Mouse (Mus musculus): ENCODE measurements around the gene Scamp1.

Gene Scamp1

GRCm38 (mm10) chr13:94224717-94225705 lies 60.6 kb downstream of the Scamp1 start:
- DNase-seq (ENCODE audit: low spot score): no peak

GRCm38 (mm10) chr13:94223609-94224008 lies 62.0 kb downstream of the Scamp1 start:
- DNase-seq (ENCODE audit: low spot score): peak; percentile 15

GRCm38 (mm10) chr13:94212716-94213115 lies 72.9 kb downstream of the Scamp1 start:
- peak; percentile 35 for DNase-seq (ENCODE audit: low spot score)

- DNase-seq (ENCODE audit: low spot score): no peak
These were observed 73.5 kb downstream of the Scamp1 start for GRCm38 (mm10) chr13:94212179-94212578.

GRCm38 (mm10) chr13:94211236-94212119 lies 74.2 kb downstream of the Scamp1 start:
- DNase-seq (ENCODE audit: low spot score): no peak

- no peak for DNase-seq (ENCODE audit: low spot score)
These were observed 76.8 kb downstream of the Scamp1 start for GRCm38 (mm10) chr13:94208892-94209291.

- DNase-seq (ENCODE audit: low spot score): no peak
These were observed 77.7 kb downstream of the Scamp1 start for GRCm38 (mm10) chr13:94207973-94208372.

GRCm38 (mm10) chr13:94205234-94205633 lies 80.4 kb downstream of the Scamp1 start:
- peak; percentile 85 for DNase-seq (ENCODE audit: low spot score)

GRCm38 (mm10) chr13:94199829-94200228 lies 85.8 kb downstream of the Scamp1 start:
- no peak for DNase-seq (ENCODE audit: low spot score)

- DNase-seq (ENCODE audit: low spot score): no peak
These were observed 87.0 kb downstream of the Scamp1 start for GRCm38 (mm10) chr13:94198616-94199015.

- DNase-seq (ENCODE audit: low spot score): no peak
These were observed 92.4 kb downstream of the Scamp1 start for GRCm38 (mm10) chr13:94193227-94193626.

GRCm38 (mm10) chr13:94190386-94190785 lies 95.3 kb downstream of the Scamp1 start:
- DNase-seq (ENCODE audit: low spot score): no peak

GRCm38 (mm10) chr13:94188200-94189086 lies 97.2 kb downstream of the Scamp1 start:
- DNase-seq (ENCODE audit: low spot score): no peak

- no peak for DNase-seq (ENCODE audit: low spot score)
These were observed 100.0 kb downstream of the Scamp1 start for GRCm38 (mm10) chr13:94185631-94186030.

- DNase-seq (ENCODE audit: low spot score): no peak
These were observed 100.8 kb downstream of the Scamp1 start for GRCm38 (mm10) chr13:94184726-94185456.

- DNase-seq (ENCODE audit: low spot score): no peak
These were observed 102.2 kb downstream of the Scamp1 start for GRCm38 (mm10) chr13:94183372-94184021.

- DNase-seq (ENCODE audit: low spot score): no peak
These were observed 103.6 kb downstream of the Scamp1 start for GRCm38 (mm10) chr13:94182026-94182425.

- DNase-seq (ENCODE audit: low spot score): no peak
These were observed 104.9 kb downstream of the Scamp1 start for GRCm38 (mm10) chr13:94180477-94181420.

- no peak for DNase-seq (ENCODE audit: low spot score)
These were observed 107.1 kb downstream of the Scamp1 start for GRCm38 (mm10) chr13:94178401-94179040.
